Mouse (Mus musculus) naive thymus-derived CD4-positive, alpha-beta T cell, adult 2 months (primary cell): ENCODE results near the gene Bend7.

Experiments
- DNase-seq: peaks from one replicate; pipeline ENCODE4 v3.0.0-alpha.2; 2011; ENCODE audit warnings: low read depth

The Bend7 gene

GRCm38 (mm10) chr2:4717769-4718661, at the start of gene Bend7:
Gene Bend7 (plus strand): TSS chr2:4717831.
- DNase-seq: no peak

- no peak for DNase-seq
Measured at GRCm38 (mm10) chr2:4668626-4669025, 49.0 kb upstream of the Bend7 start.

- DNase-seq: no peak
Measured at GRCm38 (mm10) chr2:4669701-4670100, 47.9 kb upstream of the Bend7 start.

GRCm38 (mm10) chr2:4671636-4672035, 46.0 kb upstream of the Bend7 start:
- DNase-seq: no peak

- no peak for DNase-seq
Measured at GRCm38 (mm10) chr2:4679886-4680285, 37.7 kb upstream of the Bend7 start.

GRCm38 (mm10) chr2:4711262-4711661, 6.4 kb upstream of the Bend7 start:
- no peak for DNase-seq

- DNase-seq: no peak
Measured at GRCm38 (mm10) chr2:4717081-4717768, 406 bp upstream of the Bend7 start.

GRCm38 (mm10) chr2:4723088-4723487, 5.5 kb downstream of the Bend7 start:
- DNase-seq: no peak

- DNase-seq: peak; percentile 60
Measured at GRCm38 (mm10) chr2:4730161-4730560, 12.5 kb downstream of the Bend7 start.

- DNase-seq: no peak
Measured at GRCm38 (mm10) chr2:4733971-4734370, 16.3 kb downstream of the Bend7 start.

GRCm38 (mm10) chr2:4736095-4736797, 18.6 kb downstream of the Bend7 start:
- no peak for DNase-seq

GRCm38 (mm10) chr2:4736798-4737155, 19.1 kb downstream of the Bend7 start:
- no peak for DNase-seq

GRCm38 (mm10) chr2:4751918-4752317, 34.3 kb downstream of the Bend7 start:
- DNase-seq: no peak

GRCm38 (mm10) chr2:4755716-4756115, 38.1 kb downstream of the Bend7 start:
- DNase-seq: no peak

- DNase-seq: no peak
Measured at GRCm38 (mm10) chr2:4757218-4757617, 39.6 kb downstream of the Bend7 start.

- no peak for DNase-seq
Measured at GRCm38 (mm10) chr2:4760741-4761140, 43.1 kb downstream of the Bend7 start.

- DNase-seq: no peak
Measured at GRCm38 (mm10) chr2:4761906-4762305, 44.3 kb downstream of the Bend7 start.

- no peak for DNase-seq
Measured at GRCm38 (mm10) chr2:4764071-4764470, 46.4 kb downstream of the Bend7 start.

- no peak for DNase-seq
Measured at GRCm38 (mm10) chr2:4770376-4770775, 52.7 kb downstream of the Bend7 start.

- DNase-seq: no peak
Measured at GRCm38 (mm10) chr2:4773911-4774310, 56.3 kb downstream of the Bend7 start.

GRCm38 (mm10) chr2:4777291-4777690, 59.7 kb downstream of the Bend7 start:
- DNase-seq: no peak

- no peak for DNase-seq
Measured at GRCm38 (mm10) chr2:4781641-4782040, 64.0 kb downstream of the Bend7 start.

GRCm38 (mm10) chr2:4782401-4782800, 64.8 kb downstream of the Bend7 start:
- DNase-seq: no peak
